Mouse (Mus musculus): ENCODE measurements around the gene Elf4. TPM values are rescaled to one million over a fixed set of nuclear protein-coding genes. Genes with fewer than 3 reads are reported as not detected.
"Not testable (repeated sequence)": the region's sequence is repeated elsewhere in the genome, so short reads cannot be mapped to it uniquely, and the experiment has no call there.

The Elf4 gene
- polyA plus RNA-seq, 1 experiment from 2014 or later = 9.3 TPM

- Histone ChIP-seq H3K4me1 (ENCODE audit: control insufficient read depth, insufficient read depth, low read length) (0 out of 2 replicates have a peak, but pooled peaks cover 4% of the 10 kb centered on the region), H3K27me3 (ENCODE audit: control insufficient read depth, insufficient read depth, low read length) (no peaks in the 10 kb centered on the region), H3K36me3 (ENCODE audit: control insufficient read depth, insufficient read depth, low read length) (no peaks in the 10 kb centered on the region), H3K4me2 (ENCODE audit: low read depth, low read length) (0 out of 2 replicates have a peak overlapping the region, but pooled peaks have one; percentile 2), H3K27ac (ENCODE audit: low read length) (no peak overlapping the region), H3K9me3 (replicated peaks; ENCODE audit: control insufficient read depth, low read length) (no peaks in the 10 kb centered on the region), H3K4me3 (replicated peaks; ENCODE audit: low read length) (no peak overlapping the region), H3K9ac (ENCODE audit: low read length) (no peak overlapping the region)
- WGBS = 38% methylated on average over 10 of the region's 10 CpGs
- ATAC-seq (ENCODE audit: insufficient read depth, low FRiP score) = no peak
These were observed 13.3 kb downstream of the Elf4 start for GRCm38 (mm10) chrX:48449646-48450045.

- Histone ChIP-seq H3K27ac (ENCODE audit: low read length) (no peak overlapping the region), H3K4me3 (replicated peaks; ENCODE audit: low read length) (no peak overlapping the region), H3K9me3 (replicated peaks; ENCODE audit: control insufficient read depth, low read length) (no peaks in the 10 kb centered on the region), H3K36me3 (ENCODE audit: control insufficient read depth, insufficient read depth, low read length) (no peaks in the 10 kb centered on the region), H3K4me2 (ENCODE audit: low read depth, low read length) (no peak overlapping the region), H3K4me1 (ENCODE audit: control insufficient read depth, insufficient read depth, low read length) (no peaks in the 10 kb centered on the region; the same call in 1 of the 2 replicates), H3K9ac (ENCODE audit: low read length) (no peak overlapping the region), H3K27me3 (ENCODE audit: control insufficient read depth, insufficient read depth, low read length) (no peaks in the 10 kb centered on the region)
- no peak for ATAC-seq (ENCODE audit: insufficient read depth, low FRiP score)
- 77% methylated on average over 4 of the region's 4 CpGs for WGBS
These were observed 18.3 kb downstream of the Elf4 start for GRCm38 (mm10) chrX:48444677-48445076.

GRCm38 (mm10) chrX:48441954-48442353, 21.0 kb downstream of the Elf4 start:
- Histone ChIP-seq H3K4me3 (replicated peaks; ENCODE audit: low read length) (no peak overlapping the region), H3K36me3 (ENCODE audit: control insufficient read depth, insufficient read depth, low read length) (no peaks in the 10 kb centered on the region), H3K9me3 (replicated peaks; ENCODE audit: control insufficient read depth, low read length) (no peaks in the 10 kb centered on the region), H3K27ac (ENCODE audit: low read length) (no peak overlapping the region), H3K4me1 (ENCODE audit: control insufficient read depth, insufficient read depth, low read length) (peaks cover 4% of the 10 kb centered on the region), H3K4me2 (ENCODE audit: low read depth, low read length) (no peak overlapping the region), H3K9ac (ENCODE audit: low read length) (no peak overlapping the region), H3K27me3 (ENCODE audit: control insufficient read depth, insufficient read depth, low read length) (no peaks in the 10 kb centered on the region)
- no peak for ATAC-seq (ENCODE audit: insufficient read depth, low FRiP score)
- WGBS = 70% methylated on average over 7 of the region's 7 CpGs

- Histone ChIP-seq H3K9ac (ENCODE audit: low read length) (no peak overlapping the region), H3K36me3 (ENCODE audit: control insufficient read depth, insufficient read depth, low read length) (no peaks in the 10 kb centered on the region), H3K4me1 (ENCODE audit: control insufficient read depth, insufficient read depth, low read length) (peaks cover 4% of the 10 kb centered on the region), H3K27ac (ENCODE audit: low read length) (no peak overlapping the region), H3K4me3 (replicated peaks; ENCODE audit: low read length) (no peak overlapping the region), H3K4me2 (ENCODE audit: low read depth, low read length) (no peak overlapping the region), H3K9me3 (replicated peaks; ENCODE audit: control insufficient read depth, low read length) (no peaks in the 10 kb centered on the region), H3K27me3 (ENCODE audit: control insufficient read depth, insufficient read depth, low read length) (no peaks in the 10 kb centered on the region)
- 88% methylated on average over 6 of the region's 6 CpGs for WGBS
- no peak for ATAC-seq (ENCODE audit: insufficient read depth, low FRiP score)
These were observed 21.4 kb downstream of the Elf4 start for GRCm38 (mm10) chrX:48441548-48441947.

GRCm38 (mm10) chrX:48439036-48439435, 23.9 kb downstream of the Elf4 start:
- 46% methylated on average over 4 of the region's 4 CpGs for WGBS
- Histone ChIP-seq H3K27me3 (ENCODE audit: control insufficient read depth, insufficient read depth, low read length) (no peaks in the 10 kb centered on the region), H3K4me2 (ENCODE audit: low read depth, low read length) (no peak overlapping the region), H3K9ac (ENCODE audit: low read length) (no peak overlapping the region), H3K4me3 (replicated peaks; ENCODE audit: low read length) (no peak overlapping the region), H3K9me3 (replicated peaks; ENCODE audit: control insufficient read depth, low read length) (no peaks in the 10 kb centered on the region), H3K36me3 (ENCODE audit: control insufficient read depth, insufficient read depth, low read length) (no peaks in the 10 kb centered on the region), H3K4me1 (ENCODE audit: control insufficient read depth, insufficient read depth, low read length) (peaks cover 4% of the 10 kb centered on the region), H3K27ac (ENCODE audit: low read length) (no peak overlapping the region)
- peak; percentile 58; the same call in 1 of the 2 replicates for ATAC-seq (ENCODE audit: insufficient read depth, low FRiP score)

GRCm38 (mm10) chrX:48436082-48436481, 26.9 kb downstream of the Elf4 start:
- not testable (repeated sequence) for H3K36me3 ChIP-seq (ENCODE audit: control insufficient read depth, insufficient read depth, low read length); H3K9ac ChIP-seq (ENCODE audit: low read length); H3K9me3 ChIP-seq (replicated peaks; ENCODE audit: control insufficient read depth, low read length); H3K4me1 ChIP-seq (ENCODE audit: control insufficient read depth, insufficient read depth, low read length); ATAC-seq (ENCODE audit: insufficient read depth, low FRiP score); H3K27ac ChIP-seq (ENCODE audit: low read length); H3K27me3 ChIP-seq (ENCODE audit: control insufficient read depth, insufficient read depth, low read length); H3K4me3 ChIP-seq (replicated peaks; ENCODE audit: low read length); H3K4me2 ChIP-seq (ENCODE audit: low read depth, low read length)
- WGBS = 79% methylated on average over 5 of the region's 7 CpGs

GRCm38 (mm10) chrX:48435477-48435900, 27.4 kb downstream of the Elf4 start:
- H3K27me3 ChIP-seq (ENCODE audit: control insufficient read depth, insufficient read depth, low read length) = no peaks in the 10 kb centered on the region
- WGBS = 48% methylated on average over 9 of the region's 9 CpGs
- ATAC-seq (ENCODE audit: insufficient read depth, low FRiP score) = no peak

GRCm38 (mm10) chrX:48434251-48434650, 28.7 kb downstream of the Elf4 start:
- H3K36me3 ChIP-seq (ENCODE audit: control insufficient read depth, insufficient read depth, low read length) = no peaks in the 10 kb centered on the region
- no peak overlapping the region for H3K27ac ChIP-seq (ENCODE audit: low read length)
- H3K9ac ChIP-seq (ENCODE audit: low read length) = no peak overlapping the region
- no peak overlapping the region for H3K4me3 ChIP-seq (replicated peaks; ENCODE audit: low read length)
- 80% methylated on average over 1 of the region's 1 CpGs for WGBS
- no peaks in the 10 kb centered on the region for H3K9me3 ChIP-seq (replicated peaks; ENCODE audit: control insufficient read depth, low read length)
- no peak overlapping the region for H3K4me2 ChIP-seq (ENCODE audit: low read depth, low read length)
- ATAC-seq (ENCODE audit: insufficient read depth, low FRiP score) = no peak
- no peaks in the 10 kb centered on the region for H3K27me3 ChIP-seq (ENCODE audit: control insufficient read depth, insufficient read depth, low read length)
- peaks cover 4% of the 10 kb centered on the region; the same call in 1 of the 2 replicates for H3K4me1 ChIP-seq (ENCODE audit: control insufficient read depth, insufficient read depth, low read length)

More at GRCm38 (mm10) chrX:48435477-48435900, 27.4 kb downstream of the Elf4 start:
- Histone ChIP-seq H3K4me2 (ENCODE audit: low read depth, low read length) (no peak overlapping the region), H3K36me3 (ENCODE audit: control insufficient read depth, insufficient read depth, low read length) (no peaks in the 10 kb centered on the region), H3K4me1 (ENCODE audit: control insufficient read depth, insufficient read depth, low read length) (peaks cover 4% of the 10 kb centered on the region), H3K9me3 (replicated peaks; ENCODE audit: control insufficient read depth, low read length) (no peaks in the 10 kb centered on the region), H3K4me3 (replicated peaks; ENCODE audit: low read length) (no peak overlapping the region), H3K27ac (ENCODE audit: low read length) (no peak overlapping the region), H3K9ac (ENCODE audit: low read length) (no peak overlapping the region)

- Histone ChIP-seq H3K27ac (ENCODE audit: low read length) (no peak overlapping the region; the same call in 1 of the 2 replicates), H3K9me3 (replicated peaks; ENCODE audit: control insufficient read depth, low read length) (no peaks in the 10 kb centered on the region), H3K27me3 (ENCODE audit: control insufficient read depth, insufficient read depth, low read length) (no peaks in the 10 kb centered on the region), H3K36me3 (ENCODE audit: control insufficient read depth, insufficient read depth, low read length) (no peaks in the 10 kb centered on the region), H3K9ac (ENCODE audit: low read length) (no peak overlapping the region), H3K4me2 (ENCODE audit: low read depth, low read length) (no peak overlapping the region), H3K4me3 (replicated peaks; ENCODE audit: low read length) (no peak overlapping the region), H3K4me1 (ENCODE audit: control insufficient read depth, insufficient read depth, low read length) (no peaks in the 10 kb centered on the region)
- WGBS = 43% methylated on average over 6 of the region's 6 CpGs
- 0 out of 2 replicates have a peak, but pooled peaks have one; percentile 12 for ATAC-seq (ENCODE audit: insufficient read depth, low FRiP score)
These were observed 29.4 kb downstream of the Elf4 start for GRCm38 (mm10) chrX:48433527-48433899.

Data from stomach, embryonic 16.5 days (tissue).